Mouse (Mus musculus) brain, embryonic 14.5 days (tissue): ENCODE data around the gene Gm49345.
"Not testable (repeated sequence)": the region's sequence is repeated elsewhere in the genome, so short reads cannot be mapped to it uniquely, and the experiment has no call there.

Experiments
- CTCF ChIP-seq: fragments of 200-500 bp; IDR thresholded peaks from 2 replicates; pipeline ENCODE4 v1.5.1; 2012; ENCODE audit warnings: inconsistent platforms, mild to moderate bottlenecking, moderate library complexity, borderline replicate concordance; ENCODE audit not compliant: insufficient read depth, insufficient read length; ENCODE audit errors: extremely low read depth
- POLR2A ChIP-seq: fragments of 200-500 bp; IDR thresholded peaks from 2 replicates; pipeline ENCODE4 v1.6.1; 2012; ENCODE audit warnings: mild to moderate bottlenecking, inconsistent platforms, borderline replicate concordance; ENCODE audit not compliant: poor library complexity, insufficient read depth, insufficient read length, severe bottlenecking; ENCODE audit errors: extremely low read depth

GRCm38 (mm10) chr13:67683841-67684240, 46.3 kb upstream of the Gm49345 start:
- not testable (repeated sequence) for TF ChIP-seq POLR2A, CTCF
